ENCODE assay signal across 17 mouse cellular contexts in genomic region chr2:68393611-68394549, GRCm38 (mm10).
"Had no signal": no experiment of that assay in that cellular context is flagged by ENCODE, and none has a peak within 500 bp of the region (broad histone marks: within the 10 kb centered on the region; RNA-seq: fewer than 3 reads in every experiment).

No protein-coding gene starts in this region.

- H3K9ac ChIP-seq: liver, embryonic 15.5 days; lung, embryonic 14.5 days; neural tube, embryonic 15.5 days had no signal

- DNase-seq: kidney, adult 11 months; kidney, postnatal 10 days; kidney, postnatal 4 days; lung, embryonic 14.5 days; lung, postnatal 10 days; lung, postnatal 4 days; midbrain, embryonic 14.5 days; retina, postnatal 1 day; right cerebral cortex, postnatal 4 days; spleen, adult 18-20 months; thymus, adult 18-20 months; thymus, postnatal 14 days had no signal

- H3K27ac ChIP-seq: limb, embryonic 10.5 days; liver, embryonic 15.5 days; midbrain, embryonic 10.5 days; neural tube, embryonic 15.5 days had no signal

- H3K4me2 ChIP-seq: liver, embryonic 15.5 days; lung, embryonic 14.5 days; neural tube, embryonic 15.5 days had no signal

- H3K27me3 ChIP-seq: liver, embryonic 15.5 days; neural tube, embryonic 15.5 days had no signal

- H3K36me3 ChIP-seq: liver, embryonic 15.5 days had no signal

- H3K4me3 ChIP-seq: limb, embryonic 10.5 days; liver, embryonic 15.5 days; midbrain, embryonic 10.5 days; myocyte; neural tube, embryonic 15.5 days had no signal

- H3K4me1 ChIP-seq: limb, embryonic 10.5 days; midbrain, embryonic 10.5 days; neural tube, embryonic 15.5 days had no signal

- H3K9me3 ChIP-seq: limb, embryonic 10.5 days; liver, embryonic 15.5 days; midbrain, embryonic 10.5 days; neural tube, embryonic 15.5 days had no signal
